Mouse (Mus musculus): ENCODE results near the gene Ifne.
"Not testable (repeated sequence)": the region's sequence is repeated elsewhere in the genome, so short reads cannot be mapped to it uniquely, and the experiment has no call there.

Gene Ifne

DNA sequence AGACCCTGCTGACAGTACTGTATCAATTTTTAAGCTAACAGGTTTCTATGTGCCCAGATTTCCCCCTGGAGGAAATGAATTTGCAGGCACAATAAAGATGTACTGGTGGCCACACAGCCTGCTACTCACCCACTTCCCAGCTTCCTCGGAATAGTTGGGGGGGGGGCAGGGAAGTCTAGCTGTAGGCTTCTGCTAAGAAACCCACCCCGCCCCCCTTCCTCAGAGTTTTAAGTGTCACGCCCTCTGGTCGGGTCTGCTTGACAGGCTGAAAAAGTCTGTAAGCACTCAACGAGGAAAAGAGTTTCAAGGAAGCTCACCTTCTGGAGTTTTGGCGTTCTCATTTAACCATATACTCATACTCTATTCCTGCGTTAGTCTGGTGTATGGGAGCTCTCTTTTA lies 16.7 kb downstream of the Ifne start:
- Histone ChIP-seq H3K4me3 (replicated peaks; ENCODE audit: low read length) (peak overlapping the region; percentile 37), H3K27me3 (ENCODE audit: insufficient read depth, low read length) (peaks cover 20% of the 10 kb centered on the region), H3K36me3 (ENCODE audit: insufficient read depth, low read length) (no peaks in the 10 kb centered on the region), H3K4me1 (replicated peaks; ENCODE audit: low read depth, low read length) (peaks cover 48% of the 10 kb centered on the region), H3K9me3 (ENCODE audit: low read length) (no peaks in the 10 kb centered on the region)
- TF ChIP-seq POU5F1 (IDR thresholded peaks at IDR 0.05; ENCODE audit: borderline replicate concordance, low read length) (no peak), NANOG (IDR thresholded peaks at IDR 0.05; ENCODE audit: borderline replicate concordance, low read length) (no peak), CTCF (conservative IDR thresholded peaks at IDR 0.05; ENCODE audit: low read length) (no peak)

GRCm38 (mm10) chr4:88859214-88859613 lies 20.8 kb downstream of the Ifne start:
- TF ChIP-seq CTCF (conservative IDR thresholded peaks at IDR 0.05; ENCODE audit: low read length), result no peak
- no peak for TF ChIP-seq NANOG (IDR thresholded peaks at IDR 0.05; ENCODE audit: borderline replicate concordance, low read length)
- TF ChIP-seq POU5F1 (IDR thresholded peaks at IDR 0.05; ENCODE audit: borderline replicate concordance, low read length), result no peak
- Histone ChIP-seq H3K27me3 (ENCODE audit: insufficient read depth, low read length) (peaks cover 3% of the 10 kb centered on the region; the same call in 1 of the 2 replicates), H3K9me3 (ENCODE audit: low read length) (peaks cover 3% of the 10 kb centered on the region; the same call in 1 of the 2 replicates), H3K36me3 (ENCODE audit: insufficient read depth, low read length) (no peaks in the 10 kb centered on the region), H3K4me1 (replicated peaks; ENCODE audit: low read depth, low read length) (peaks cover 29% of the 10 kb centered on the region), H3K4me3 (replicated peaks; ENCODE audit: low read length) (no peak overlapping the region)

DNA sequence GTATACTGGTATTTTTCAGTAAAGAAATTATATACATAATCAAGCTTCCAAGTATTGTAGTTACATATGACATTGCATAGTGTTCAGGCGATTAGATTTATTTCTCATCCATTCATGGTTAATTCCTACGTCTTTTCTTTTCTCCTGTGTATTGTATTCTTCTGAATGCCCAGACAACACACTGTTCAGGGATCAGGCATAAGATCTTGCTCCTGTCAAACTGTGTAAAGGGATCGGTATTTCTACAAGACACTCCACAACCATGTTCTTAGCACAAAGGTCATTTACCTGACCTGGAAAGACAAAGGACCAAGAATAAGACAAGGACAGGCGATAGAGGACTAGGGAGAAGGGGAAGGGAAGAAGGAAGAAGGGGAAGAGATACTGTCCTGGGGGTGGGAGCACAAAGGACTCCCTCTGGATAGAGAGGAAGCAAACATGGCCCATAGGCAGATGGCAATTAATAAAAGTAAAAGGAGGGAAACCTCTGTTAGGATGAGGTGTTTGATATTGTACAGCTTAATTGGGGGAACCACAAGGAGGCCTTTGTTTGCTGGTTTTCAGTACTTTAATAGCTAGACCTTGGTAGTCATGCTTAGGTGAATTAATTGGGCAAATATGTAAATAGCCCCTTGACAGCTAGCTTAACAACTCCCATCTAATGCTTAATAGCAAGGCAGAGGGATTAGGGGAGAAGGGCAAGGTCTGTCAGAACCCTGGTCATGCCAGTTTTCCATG lies 28.8 kb downstream of the Ifne start:
- TF ChIP-seq POU5F1 (IDR thresholded peaks at IDR 0.05; ENCODE audit: borderline replicate concordance, low read length), result no peak
- no peak for TF ChIP-seq CTCF (conservative IDR thresholded peaks at IDR 0.05; ENCODE audit: low read length)
- no peak for TF ChIP-seq NANOG (IDR thresholded peaks at IDR 0.05; ENCODE audit: borderline replicate concordance, low read length)
- H3K9me3 ChIP-seq (ENCODE audit: low read length), result peaks cover 2% of the 10 kb centered on the region; the same call in 1 of the 2 replicates
- H3K4me3 ChIP-seq (replicated peaks; ENCODE audit: low read length), result no peak overlapping the region
- no peaks in the 10 kb centered on the region for H3K27me3 ChIP-seq (ENCODE audit: insufficient read depth, low read length)
- no peaks in the 10 kb centered on the region for H3K36me3 ChIP-seq (ENCODE audit: insufficient read depth, low read length)
- H3K4me1 ChIP-seq (replicated peaks; ENCODE audit: low read depth, low read length), result no peaks in the 10 kb centered on the region; the same call in 1 of the 2 replicates

DNA sequence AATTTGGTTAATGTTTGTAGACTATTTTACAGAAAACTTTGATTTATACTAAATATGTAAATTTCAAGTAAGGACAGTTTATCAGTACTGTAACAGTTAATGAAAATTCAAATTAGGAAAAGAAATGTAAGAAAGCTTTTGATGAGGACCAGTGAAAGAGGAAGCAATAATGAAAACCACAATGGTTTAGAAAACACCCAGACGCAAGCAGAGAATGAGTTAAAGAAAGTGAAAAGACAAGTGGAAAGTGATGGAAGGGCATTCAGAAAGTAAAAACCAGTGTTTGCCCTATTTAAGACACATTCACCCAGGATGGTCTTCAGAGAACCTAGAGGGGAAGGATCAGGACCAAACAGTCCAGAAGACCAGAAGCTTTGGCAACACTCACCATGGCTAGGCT lies 30.3 kb downstream of the Ifne start, which contains the start of gene Ifna1:
Gene Ifna1 (plus strand): TSS at position 390 of the 400 bp plus-strand sequence.
- H3K9me3 ChIP-seq (ENCODE audit: low read length), result no peaks in the 10 kb centered on the region
- H3K4me1 ChIP-seq (replicated peaks; ENCODE audit: low read depth, low read length), result no peaks in the 10 kb centered on the region
- H3K27me3 ChIP-seq (ENCODE audit: insufficient read depth, low read length), result no peaks in the 10 kb centered on the region
- no peak within 1 kb of the TSS for H3K4me3 ChIP-seq (replicated peaks; ENCODE audit: low read length)
- no peak for TF ChIP-seq NANOG (IDR thresholded peaks at IDR 0.05; ENCODE audit: borderline replicate concordance, low read length)
- no peak for TF ChIP-seq POU5F1 (IDR thresholded peaks at IDR 0.05; ENCODE audit: borderline replicate concordance, low read length)
- no peak for TF ChIP-seq CTCF (conservative IDR thresholded peaks at IDR 0.05; ENCODE audit: low read length)
- H3K36me3 ChIP-seq (ENCODE audit: insufficient read depth, low read length), result no peaks in the 10 kb centered on the region

DNA sequence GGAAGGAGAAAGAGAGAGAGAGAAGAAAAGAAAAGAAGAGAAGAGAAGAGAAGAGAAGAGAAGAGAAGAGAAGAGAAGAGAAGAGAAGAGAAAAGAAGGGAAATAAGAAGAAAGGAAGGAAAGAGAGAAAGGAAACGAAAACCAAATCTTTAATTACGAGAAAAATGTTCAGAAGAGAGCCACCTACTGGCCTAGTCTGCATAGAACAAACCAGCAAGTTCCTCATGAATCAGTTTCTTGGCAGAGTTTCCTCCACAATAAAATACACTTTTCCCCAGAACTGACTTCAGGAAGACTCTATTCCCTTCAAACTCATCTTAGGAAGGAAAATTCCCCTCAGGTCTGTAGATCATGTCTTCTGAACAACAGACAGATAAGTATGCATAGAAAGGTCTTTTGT lies 34.7 kb downstream of the Ifne start:
- Histone ChIP-seq H3K9me3 (ENCODE audit: low read length) (no peaks in the 10 kb centered on the region), H3K27me3 (ENCODE audit: insufficient read depth, low read length) (0 out of 2 replicates have a peak, but pooled peaks cover 6% of the 10 kb centered on the region), H3K4me3 (replicated peaks; ENCODE audit: low read length) (no peak overlapping the region), H3K4me1 (replicated peaks; ENCODE audit: low read depth, low read length) (no peaks in the 10 kb centered on the region), H3K36me3 (ENCODE audit: insufficient read depth, low read length) (no peaks in the 10 kb centered on the region)
- TF ChIP-seq CTCF (conservative IDR thresholded peaks at IDR 0.05; ENCODE audit: low read length) (peak; percentile 11), NANOG (IDR thresholded peaks at IDR 0.05; ENCODE audit: borderline replicate concordance, low read length) (no peak)

DNA sequence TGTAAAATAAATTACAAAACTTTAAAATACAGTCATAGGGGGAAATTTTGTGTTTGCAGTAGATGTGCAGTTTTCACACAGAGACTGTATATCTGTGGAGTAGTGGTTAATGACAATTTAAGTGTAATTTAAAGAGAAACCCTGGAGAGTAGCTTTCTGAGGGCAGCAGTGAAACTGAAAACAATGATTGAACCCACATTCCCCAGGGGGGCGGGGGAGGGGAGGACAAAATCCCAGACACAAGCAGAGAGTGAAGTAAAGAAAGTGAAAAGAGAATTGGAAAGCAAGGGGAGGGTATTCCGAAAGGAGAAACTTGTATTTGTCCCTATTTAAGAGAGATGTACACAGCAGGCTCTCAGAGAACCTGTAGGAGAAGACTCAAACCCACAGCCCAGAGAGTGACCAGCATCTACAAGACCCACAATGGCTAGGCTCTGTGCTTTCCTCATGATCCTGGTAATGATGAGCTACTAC lies 38.5 kb downstream of the Ifne start, which contains the start of gene Ifna4:
Gene Ifna4 (plus strand): TSS at position 424 of the 474 bp plus-strand sequence.
- Histone ChIP-seq H3K4me3 (replicated peaks; ENCODE audit: low read length) (no peak within 1 kb of the TSS), H3K4me1 (replicated peaks; ENCODE audit: low read depth, low read length) (no peaks in the 10 kb centered on the region), H3K9me3 (ENCODE audit: low read length) (no peaks in the 10 kb centered on the region), H3K36me3 (ENCODE audit: insufficient read depth, low read length) (no peaks in the 10 kb centered on the region), H3K27me3 (ENCODE audit: insufficient read depth, low read length) (0 out of 2 replicates have a peak, but pooled peaks cover 6% of the 10 kb centered on the region)
- TF ChIP-seq CTCF (conservative IDR thresholded peaks at IDR 0.05; ENCODE audit: low read length) (no peak), POU5F1 (IDR thresholded peaks at IDR 0.05; ENCODE audit: borderline replicate concordance, low read length) (no peak), NANOG (IDR thresholded peaks at IDR 0.05; ENCODE audit: borderline replicate concordance, low read length) (no peak)

GRCm38 (mm10) chr4:88840058-88840457 lies 39.9 kb downstream of the Ifne start:
- no peak for TF ChIP-seq NANOG (IDR thresholded peaks at IDR 0.05; ENCODE audit: borderline replicate concordance, low read length)
- no peak for TF ChIP-seq CTCF (conservative IDR thresholded peaks at IDR 0.05; ENCODE audit: low read length)
- H3K36me3 ChIP-seq (ENCODE audit: insufficient read depth, low read length), result no peaks in the 10 kb centered on the region
- H3K4me1 ChIP-seq (replicated peaks; ENCODE audit: low read depth, low read length), result no peaks in the 10 kb centered on the region
- H3K27me3 ChIP-seq (ENCODE audit: insufficient read depth, low read length), result 0 out of 2 replicates have a peak, but pooled peaks cover 6% of the 10 kb centered on the region
- H3K4me3 ChIP-seq (replicated peaks; ENCODE audit: low read length), result no peak overlapping the region
- H3K9me3 ChIP-seq (ENCODE audit: low read length), result no peaks in the 10 kb centered on the region

GRCm38 (mm10) chr4:88838828-88839227 lies 41.2 kb downstream of the Ifne start:
- no peaks in the 10 kb centered on the region for H3K36me3 ChIP-seq (ENCODE audit: insufficient read depth, low read length)
- TF ChIP-seq NANOG (IDR thresholded peaks at IDR 0.05; ENCODE audit: borderline replicate concordance, low read length) (no peak), CTCF (conservative IDR thresholded peaks at IDR 0.05; ENCODE audit: low read length) (peak; percentile 60)
- no peaks in the 10 kb centered on the region for H3K4me1 ChIP-seq (replicated peaks; ENCODE audit: low read depth, low read length)

GRCm38 (mm10) chr4:88835225-88835624 lies 44.8 kb downstream of the Ifne start, which contains the start of gene Ifna5:
TSS of gene Ifna5 (plus strand) at chr4:88835525.
- H3K4me1 ChIP-seq (replicated peaks; ENCODE audit: low read depth, low read length); H3K36me3 ChIP-seq (ENCODE audit: insufficient read depth, low read length); H3K4me3 ChIP-seq (replicated peaks; ENCODE audit: low read length); H3K9me3 ChIP-seq (ENCODE audit: low read length); H3K27me3 ChIP-seq (ENCODE audit: insufficient read depth, low read length): not testable (repeated sequence)

More at GRCm38 (mm10) chr4:88838828-88839227, 41.2 kb downstream of the Ifne start:
- Histone ChIP-seq H3K4me3 (replicated peaks; ENCODE audit: low read length) (no peak overlapping the region), H3K9me3 (ENCODE audit: low read length) (no peaks in the 10 kb centered on the region), H3K27me3 (ENCODE audit: insufficient read depth, low read length) (0 out of 2 replicates have a peak, but pooled peaks cover 6% of the 10 kb centered on the region)
